Mouse (Mus musculus) testis, adult 2 months (tissue): ENCODE measurements around the gene Fntb. TPM values are rescaled to one million over a fixed set of nuclear protein-coding genes. Genes with fewer than 3 reads are reported as not detected.

Experiments
- H3K27ac ChIP-seq: fragments of 200-500 bp; 2 replicates; pipeline ENCODE4 v1.5.1; 2012; ENCODE audit warnings: low read depth, low read length; ENCODE audit not compliant: control insufficient read depth, insufficient read depth
- H3K27me3 ChIP-seq: fragments of 200-500 bp; 2 replicates; pipeline ENCODE4 v1.6.1; 2012; ENCODE audit warnings: mild to moderate bottlenecking, low read length, moderate library complexity; ENCODE audit not compliant: control insufficient read depth, insufficient read depth
- H3K36me3 ChIP-seq: fragments of 200-500 bp; 2 replicates; pipeline ENCODE4 v1.6.1; 2012; ENCODE audit warnings: mild to moderate bottlenecking, low read length; ENCODE audit not compliant: control insufficient read depth, insufficient read depth
- H3K4me1 ChIP-seq: fragments of 200-500 bp; 2 replicates; pipeline ENCODE4 v1.6.1; 2012; ENCODE audit warnings: low read length; ENCODE audit not compliant: control insufficient read depth, insufficient read depth
- H3K4me3 ChIP-seq: fragments of 200-500 bp; 2 replicates; pipeline ENCODE4 v1.5.1; 2012; ENCODE audit warnings: low read depth, mild to moderate bottlenecking, low read length, moderate library complexity, mixed read lengths; ENCODE audit not compliant: control insufficient read depth
- CTCF ChIP-seq: fragments of 200-500 bp; IDR thresholded peaks from 2 replicates; pipeline ENCODE4 v1.5.1; 2012; ENCODE audit warnings: low read depth, mild to moderate bottlenecking, inconsistent platforms, low read length, moderate library complexity; ENCODE audit not compliant: control insufficient read depth, insufficient read depth, insufficient replicate concordance
- POLR2A ChIP-seq: fragments of 200-500 bp; IDR thresholded peaks from 2 replicates; pipeline ENCODE4 v1.6.1; 2012; ENCODE audit warnings: low read depth, mild to moderate bottlenecking, inconsistent platforms, low read length, moderate library complexity; ENCODE audit not compliant: control insufficient read depth
- polyA plus RNA-seq: library from polyadenylated mRNA; depleted of rRNA; stranded (reverse); fragments of >200 nt; gene quantifications from 2 replicates; pipeline ENCODE4 v1.2.3, GENCODE M21; 2012; rRNA removed

Gene Fntb
- polyA plus RNA-seq, 1 experiment = 9.9 TPM

- Histone ChIP-seq H3K4me1 (no peaks in the 10 kb centered on the region), H3K4me3 (no peak overlapping the region), H3K27ac (0 out of 2 replicates have a peak overlapping the region, but pooled peaks have one; percentile 33), H3K27me3 (no peaks in the 10 kb centered on the region), H3K36me3 (peaks cover 5% of the 10 kb centered on the region)
- TF ChIP-seq CTCF (no peak), POLR2A (no peak)
These were observed 189.5 kb downstream of the Fntb start for GRCm38 (mm10) chr12:76954698-76955423.

- peaks cover 7% of the 10 kb centered on the region for H3K4me1 ChIP-seq
- peaks cover 5% of the 10 kb centered on the region for H3K36me3 ChIP-seq
- H3K4me3 ChIP-seq = no peak overlapping the region
- H3K27ac ChIP-seq = no peak overlapping the region
- H3K27me3 ChIP-seq = no peaks in the 10 kb centered on the region
- TF ChIP-seq POLR2A (no peak), CTCF (no peak)
These were observed 192.3 kb downstream of the Fntb start for GRCm38 (mm10) chr12:76957688-76958087.

- Histone ChIP-seq H3K36me3 (no peaks in the 10 kb centered on the region; the same call in 1 of the 2 replicates), H3K4me1 (peaks cover 8% of the 10 kb centered on the region), H3K4me3 (peak overlapping the region; percentile 95), H3K27ac (peak overlapping the region; percentile 86), H3K27me3 (no peaks in the 10 kb centered on the region)
- no peak for TF ChIP-seq POLR2A
- TF ChIP-seq CTCF = no peak
These were observed 195.9 kb downstream of the Fntb start for GRCm38 (mm10) chr12:76961052-76961931.

GRCm38 (mm10) chr12:76961932-76962891, 196.8 kb downstream of the Fntb start, which contains the start of gene Max:
Gene Max, minus strand, starts transcription at chr12:76962201.
- H3K4me1 ChIP-seq = peaks cover 8% of the 10 kb centered on the region
- no peaks in the 10 kb centered on the region for H3K27me3 ChIP-seq
- peak within 1 kb of the TSS; percentile 95 for H3K4me3 ChIP-seq
- H3K27ac ChIP-seq = peak within 1 kb of the TSS; percentile 86
- no peaks in the 10 kb centered on the region; the same call in 1 of the 2 replicates for H3K36me3 ChIP-seq
- TF ChIP-seq POLR2A (peak; percentile 91), CTCF (no peak)

GRCm38 (mm10) chr12:76965089-76965488, 199.7 kb downstream of the Fntb start:
- no peak for TF ChIP-seq POLR2A
- no peak for TF ChIP-seq CTCF
- Histone ChIP-seq H3K4me3 (no peak overlapping the region), H3K36me3 (no peaks in the 10 kb centered on the region; the same call in 1 of the 2 replicates), H3K4me1 (peaks cover 8% of the 10 kb centered on the region), H3K27me3 (no peaks in the 10 kb centered on the region), H3K27ac (no peak overlapping the region)

- no peak overlapping the region for H3K27ac ChIP-seq
These were observed 200.5 kb downstream of the Fntb start for GRCm38 (mm10) chr12:76965876-76966275.

More at GRCm38 (mm10) chr12:76965876-76966275, 200.5 kb downstream of the Fntb start:
- H3K4me1 ChIP-seq = peaks cover 7% of the 10 kb centered on the region
- no peaks in the 10 kb centered on the region for H3K27me3 ChIP-seq
- no peak for TF ChIP-seq CTCF
- TF ChIP-seq POLR2A = no peak
- H3K4me3 ChIP-seq = no peak overlapping the region
- H3K36me3 ChIP-seq = no peaks in the 10 kb centered on the region

Other genes with a start within 250 kb of the Fntb start
- 2.2 and 2.7 TPM in 2 replicates for gene Plekhg3, start 234.7 kb upstream of the Fntb start, polyA plus RNA-seq
- gene Sptb, start 55.0 kb upstream of the Fntb start, polyA plus RNA-seq = 3.9 and 4.0 TPM in 2 replicates
- gene Churc1, start 51 bp upstream of the Fntb start, polyA plus RNA-seq = 38.1 and 51.6 TPM in 2 replicates
- gene Gpx2, start 30.0 kb downstream of the Fntb start, polyA plus RNA-seq = 0.12 TPM in 1 of 2 replicates, not detected in the other
- gene Rab15, start 57.3 kb downstream of the Fntb start, polyA plus RNA-seq = 0.32 and 0.90 TPM in 2 replicates
- 8.5 and 9.8 TPM in 2 replicates for gene Max, start 196.6 kb downstream of the Fntb start, polyA plus RNA-seq